In the genomic region with DNA sequence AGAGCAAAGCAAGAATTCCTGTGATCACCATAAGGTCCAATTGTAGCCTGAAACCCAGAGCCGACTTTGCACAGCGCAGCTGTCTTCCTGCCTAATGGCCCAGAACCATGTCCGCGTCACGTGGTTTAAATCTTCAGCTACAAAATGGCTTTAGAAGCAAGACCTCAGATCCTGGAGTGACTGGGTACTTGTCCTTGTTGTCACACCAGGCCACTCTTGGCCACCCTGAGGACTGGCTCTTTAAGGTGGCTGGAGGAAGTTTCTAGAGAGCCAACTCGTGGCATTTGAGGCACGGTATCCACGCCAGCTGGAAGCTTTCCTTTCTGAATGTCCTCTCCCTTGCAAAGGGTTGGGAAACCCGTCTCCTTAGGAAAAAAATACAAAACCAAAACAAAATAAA, we compare ENCODE assay signal across 12 mouse cellular contexts. TPM values are rescaled to one million over a fixed set of nuclear protein-coding genes. Genes with fewer than 3 reads are reported as not detected.
DNase-seq lines count a peak whose midpoint lies in the region; ATAC-seq lines count a peak whose summit lies in the region.
"Had no signal": no experiment of that assay in that cellular context is flagged by ENCODE, and none has a peak within 500 bp of the region (broad histone marks: within the 10 kb centered on the region; RNA-seq: fewer than 3 reads in every experiment).

No protein-coding gene starts in this region.

- H3K9me3 ChIP-seq in embryonic facial prominence, embryonic 14.5 days (ENCODE audit: control insufficient read depth, low read length) = no peaks in the 10 kb centered on the region
- H3K9me3 ChIP-seq in embryonic facial prominence, embryonic 10.5 days = no peaks in the 10 kb centered on the region
- H3K9me3 ChIP-seq in hindbrain, embryonic 10.5 days = no peaks in the 10 kb centered on the region

- H3K4me3 ChIP-seq in embryonic facial prominence, embryonic 14.5 days (ENCODE audit: low read depth, low read length) = no peak overlapping the region
- no peak overlapping the region for H3K4me3 ChIP-seq in embryonic facial prominence, embryonic 10.5 days
- H3K4me3 ChIP-seq in hindbrain, embryonic 10.5 days = no peak overlapping the region

- H3K36me3 ChIP-seq in embryonic facial prominence, embryonic 14.5 days (ENCODE audit: control insufficient read depth, insufficient read depth, low read length) = no peaks in the 10 kb centered on the region
- no peaks in the 10 kb centered on the region for H3K36me3 ChIP-seq in embryonic facial prominence, embryonic 10.5 days (replicated peaks)
- H3K36me3 ChIP-seq in hindbrain, embryonic 10.5 days = no peaks in the 10 kb centered on the region

- H3K4me1 ChIP-seq in embryonic facial prominence, embryonic 14.5 days (ENCODE audit: control insufficient read depth, insufficient read depth, low read length) = 0 out of 2 replicates have a peak, but pooled peaks cover 2% of the 10 kb centered on the region
- peaks cover 6% of the 10 kb centered on the region for H3K4me1 ChIP-seq in embryonic facial prominence, embryonic 10.5 days
- peaks cover 16% of the 10 kb centered on the region for H3K4me1 ChIP-seq in hindbrain, embryonic 10.5 days (replicated peaks)

- peak; percentile 37 for DNase-seq in embryonic facial prominence, embryonic 14.5 days (ENCODE audit: low spot score)
- DNase-seq in embryonic facial prominence, embryonic 10.5 days (ENCODE audit: low spot score) = no peak
- DNase-seq in urinary bladder, postnatal 14 days (ENCODE audit: low spot score) = peak; percentile 38
- DNase-seq in urinary bladder, postnatal 4 days (ENCODE audit: low spot score in 2 of 2) = no peak
- peak; percentile 43 to 62 for DNase-seq in lung, adult 18-20 months
- no peak for DNase-seq in spleen, postnatal 14 days (ENCODE audit: low spot score in 2 of 2)
- DNase-seq in hindbrain, embryonic 10.5 days (ENCODE audit: low spot score) = no peak

- 56% methylated on average over 9 of the region's 9 CpGs for WGBS in embryonic facial prominence, embryonic 14.5 days
- 81% methylated on average over 9 of the region's 9 CpGs for WGBS in embryonic facial prominence, embryonic 10.5 days
- 81% methylated on average over 9 of the region's 9 CpGs for WGBS in hindbrain, embryonic 10.5 days

- no peaks in the 10 kb centered on the region for H3K27me3 ChIP-seq in embryonic facial prominence, embryonic 14.5 days (replicated peaks; ENCODE audit: control insufficient read depth, insufficient read depth, low read length)
- H3K27me3 ChIP-seq in embryonic facial prominence, embryonic 10.5 days (replicated peaks; ENCODE audit: low read depth, poor library complexity, severe bottlenecking) = no peaks in the 10 kb centered on the region
- peaks cover 4% of the 10 kb centered on the region for H3K27me3 ChIP-seq in hindbrain, embryonic 10.5 days (ENCODE audit: insufficient read depth, poor library complexity, severe bottlenecking)

- no peak for ATAC-seq in embryonic facial prominence, embryonic 14.5 days (ENCODE audit: low read depth)
- ATAC-seq in megakaryocyte progenitor cell, adult 5-6 weeks (replicated peaks; ENCODE audit: poor library complexity) = no peak

- H3K9ac ChIP-seq in embryonic facial prominence, embryonic 14.5 days (ENCODE audit: low read depth, low read length) = no peak overlapping the region

- H3K4me2 ChIP-seq in embryonic facial prominence, embryonic 14.5 days (ENCODE audit: low read depth, low read length) = no peak overlapping the region

- H3K27ac ChIP-seq in embryonic facial prominence, embryonic 14.5 days (replicated peaks; ENCODE audit: low read depth, low read length) = no peak overlapping the region
- no peak overlapping the region for H3K27ac ChIP-seq in embryonic facial prominence, embryonic 10.5 days (replicated peaks)
- no peak overlapping the region for H3K27ac ChIP-seq in hindbrain, embryonic 10.5 days
- H3K27ac ChIP-seq: macrophage had no signal

RNA-seq across cellular contexts. Expression of gene Il9, which starts 10.1 kb away (rescaled TPM):
- polyA plus RNA-seq in embryonic facial prominence, embryonic 14.5 days (2014; fragmentation: Nextera tagmentation; extraction: Ambion mirVana) = not detected in 2 replicates
- polyA plus RNA-seq in embryonic facial prominence, embryonic 10.5 days (2016; fragmentation: Nextera tagmentation; extraction: Ambion mirVana) = not detected in 2 replicates
- not detected in 2 replicates for total RNA-seq in megakaryocyte progenitor cell, adult 5-6 weeks (2015)
- not detected in 2 replicates for total RNA-seq in megakaryocyte progenitor cell, adult 5-6 weeks (2017)
- not detected in 2 replicates for polyA plus RNA-seq in hindbrain, embryonic 10.5 days (2016; fragmentation: Nextera tagmentation; extraction: Ambion mirVana)
- total RNA-seq: left cerebral cortex, postnatal 14 days had no signal
- polyA plus RNA-seq: cerebellum, adult 2 months; gonadal fat pad, adult 2 months; macrophage had no signal

RNA-seq across cellular contexts. Expression of gene Slc25a48, which starts 33.8 kb away (rescaled TPM):
- 0.45 and 0.54 TPM in 2 replicates for polyA plus RNA-seq in embryonic facial prominence, embryonic 14.5 days (2014; fragmentation: Nextera tagmentation; extraction: Ambion mirVana)
- polyA plus RNA-seq in embryonic facial prominence, embryonic 10.5 days (2016; fragmentation: Nextera tagmentation; extraction: Ambion mirVana) = not detected in 2 replicates
- total RNA-seq in megakaryocyte progenitor cell, adult 5-6 weeks (2015) = 0.05 TPM in 1 of 2 replicates, not detected in the other
- total RNA-seq in megakaryocyte progenitor cell, adult 5-6 weeks (2017) = not detected in 2 replicates
- 0.12 TPM in 1 of 2 replicates, not detected in the other for polyA plus RNA-seq in hindbrain, embryonic 10.5 days (2016; fragmentation: Nextera tagmentation; extraction: Ambion mirVana)
- polyA plus RNA-seq: macrophage had no signal

RNA-seq across cellular contexts. Expression of gene Gm3045, which starts 45.6 kb away (rescaled TPM):
- not detected in 2 replicates for polyA plus RNA-seq in embryonic facial prominence, embryonic 14.5 days (2014; fragmentation: Nextera tagmentation; extraction: Ambion mirVana)
- polyA plus RNA-seq in embryonic facial prominence, embryonic 10.5 days (2016; fragmentation: Nextera tagmentation; extraction: Ambion mirVana) = not detected in 2 replicates
- total RNA-seq in megakaryocyte progenitor cell, adult 5-6 weeks (2015) = not detected in 2 replicates
- total RNA-seq in megakaryocyte progenitor cell, adult 5-6 weeks (2017) = not detected in 2 replicates
- polyA plus RNA-seq in hindbrain, embryonic 10.5 days (2016; fragmentation: Nextera tagmentation; extraction: Ambion mirVana) = not detected in 2 replicates
- total RNA-seq: left cerebral cortex, postnatal 14 days had no signal
- polyA plus RNA-seq: cerebellum, adult 2 months; gonadal fat pad, adult 2 months; macrophage had no signal

RNA-seq across cellular contexts. Expression of gene Fbxl21, which starts 50.3 kb away (rescaled TPM):
- polyA plus RNA-seq in embryonic facial prominence, embryonic 14.5 days (2014; fragmentation: Nextera tagmentation; extraction: Ambion mirVana) = 1.6 and 1.7 TPM in 2 replicates
- 1.3 TPM in 2 replicates for polyA plus RNA-seq in embryonic facial prominence, embryonic 10.5 days (2016; fragmentation: Nextera tagmentation; extraction: Ambion mirVana)
- total RNA-seq in megakaryocyte progenitor cell, adult 5-6 weeks (2015) = 0.67 and 0.95 TPM in 2 replicates
- total RNA-seq in megakaryocyte progenitor cell, adult 5-6 weeks (2017) = not detected in 2 replicates
- 1.4 and 3.2 TPM in 2 replicates for polyA plus RNA-seq in hindbrain, embryonic 10.5 days (2016; fragmentation: Nextera tagmentation; extraction: Ambion mirVana)

Comparison
In these comparisons a context has a peak if more than half of its experiments do, and no peak if none do; other contexts are left out.
1. DNase-seq: peak in embryonic facial prominence, embryonic 14.5 days (single experiment), urinary bladder, postnatal 14 days (single experiment) and lung, adult 18-20 months (2 of 2); none in embryonic facial prominence, embryonic 10.5 days (single experiment), urinary bladder, postnatal 4 days (0 of 2), spleen, postnatal 14 days (0 of 2) and hindbrain, embryonic 10.5 days (single experiment).